Mouse (Mus musculus): Measurements from ENCODE around the gene Tectb. TPM values are rescaled to one million over a fixed set of nuclear protein-coding genes. Genes with fewer than 3 reads are reported as not detected.

The Tectb gene
- polyA plus RNA-seq, 1 experiment from 2014 or later = not detected

Small RNAs within 50 kb of the gene (microRNA-seq; reads per million reads assigned to microRNA genes)
- gene Mir6715 = not detected

Other genes starting within 250 kb of the Tectb start
- gene Gpam, start 53.5 kb upstream of the Tectb start, polyA plus RNA-seq (2016; fragmentation: Nextera tagmentation; extraction: Ambion mirVana) = 11.9 and 12.8 TPM in 2 replicates
- 0.04 TPM in 1 of 2 replicates, not detected in the other for gene Gucy2g, start 60.5 kb downstream of the Tectb start, polyA plus RNA-seq (2016; fragmentation: Nextera tagmentation; extraction: Ambion mirVana)
- gene Acsl5, start 71.2 kb downstream of the Tectb start, polyA plus RNA-seq (2016; fragmentation: Nextera tagmentation; extraction: Ambion mirVana) = 40.7 and 44.0 TPM in 2 replicates
- gene Zdhhc6, start 135.3 kb downstream of the Tectb start, polyA plus RNA-seq (2016; fragmentation: Nextera tagmentation; extraction: Ambion mirVana) = 71.5 and 72.1 TPM in 2 replicates
- gene Vti1a, start 135.6 kb downstream of the Tectb start, polyA plus RNA-seq (2016; fragmentation: Nextera tagmentation; extraction: Ambion mirVana) = 19.6 TPM in 2 replicates